Mouse (Mus musculus): ENCODE results near the gene Atxn1l.
"Not testable (repeated sequence)": the region's sequence is repeated elsewhere in the genome, so short reads cannot be mapped to it uniquely, and the experiment has no call there.

Atxn1l gene

GRCm38 (mm10) chr8:109737237-109738048 is at the start of gene Atxn1l:
Gene Atxn1l, minus strand, starts transcription at chr8:109737739.
- peak; percentile 78 for DNase-seq (ENCODE audit: low read depth, low spot score)

GRCm38 (mm10) chr8:109780548-109780947 is 43.0 kb upstream of the Atxn1l start:
- DNase-seq (ENCODE audit: low read depth, low spot score), result no peak

- DNase-seq (ENCODE audit: low read depth, low spot score), result no peak
These were observed 42.1 kb upstream of the Atxn1l start for GRCm38 (mm10) chr8:109779431-109780228.

- no peak for DNase-seq (ENCODE audit: low read depth, low spot score)
These were observed 41.5 kb upstream of the Atxn1l start for GRCm38 (mm10) chr8:109778993-109779421.

GRCm38 (mm10) chr8:109778280-109778977 is 40.9 kb upstream of the Atxn1l start, which contains the start of gene Ap1g1:
Gene Ap1g1, plus strand, starts transcription at chr8:109778554.
- DNase-seq (ENCODE audit: low read depth, low spot score), result peak; percentile 94

GRCm38 (mm10) chr8:109777851-109778250 is 40.3 kb upstream of the Atxn1l start:
- DNase-seq (ENCODE audit: low read depth, low spot score), result no peak

- no peak for DNase-seq (ENCODE audit: low read depth, low spot score)
These were observed 35.6 kb upstream of the Atxn1l start for GRCm38 (mm10) chr8:109773154-109773553.

GRCm38 (mm10) chr8:109766081-109766480 is 28.5 kb upstream of the Atxn1l start:
- DNase-seq (ENCODE audit: low read depth, low spot score), result no peak

GRCm38 (mm10) chr8:109764031-109764430 is 26.5 kb upstream of the Atxn1l start:
- no peak for DNase-seq (ENCODE audit: low read depth, low spot score)

GRCm38 (mm10) chr8:109760221-109760620 is 22.7 kb upstream of the Atxn1l start:
- DNase-seq (ENCODE audit: low read depth, low spot score), result no peak

GRCm38 (mm10) chr8:109759426-109759825 is 21.9 kb upstream of the Atxn1l start:
- DNase-seq (ENCODE audit: low read depth, low spot score), result no peak

- no peak for DNase-seq (ENCODE audit: low read depth, low spot score)
These were observed 19.3 kb upstream of the Atxn1l start for GRCm38 (mm10) chr8:109756849-109757248.

GRCm38 (mm10) chr8:109755554-109755953 is 18.0 kb upstream of the Atxn1l start:
- DNase-seq (ENCODE audit: low read depth, low spot score), result not testable (repeated sequence)

GRCm38 (mm10) chr8:109754696-109755095 is 17.2 kb upstream of the Atxn1l start:
- DNase-seq (ENCODE audit: low read depth, low spot score), result no peak

- no peak for DNase-seq (ENCODE audit: low read depth, low spot score)
These were observed 14.4 kb upstream of the Atxn1l start for GRCm38 (mm10) chr8:109751731-109752485.

- no peak for DNase-seq (ENCODE audit: low read depth, low spot score)
These were observed 13.2 kb upstream of the Atxn1l start for GRCm38 (mm10) chr8:109750699-109751098.

- no peak for DNase-seq (ENCODE audit: low read depth, low spot score)
These were observed 12.7 kb upstream of the Atxn1l start for GRCm38 (mm10) chr8:109750274-109750673.

- DNase-seq (ENCODE audit: low read depth, low spot score), result no peak
These were observed 10.1 kb upstream of the Atxn1l start for GRCm38 (mm10) chr8:109747468-109748199.

- no peak for DNase-seq (ENCODE audit: low read depth, low spot score)
These were observed 476 bp upstream of the Atxn1l start for GRCm38 (mm10) chr8:109738049-109738380.

GRCm38 (mm10) chr8:109736819-109737218 is 720 bp downstream of the Atxn1l start:
- no peak for DNase-seq (ENCODE audit: low read depth, low spot score)

- no peak for DNase-seq (ENCODE audit: low read depth, low spot score)
These were observed 3.5 kb downstream of the Atxn1l start for GRCm38 (mm10) chr8:109734018-109734417.
